Mouse (Mus musculus): ENCODE data around the gene Parva.
A peak's percentile ranks its signal among the peaks of the same experiment; 100 is the strongest.

Parva gene

DNA sequence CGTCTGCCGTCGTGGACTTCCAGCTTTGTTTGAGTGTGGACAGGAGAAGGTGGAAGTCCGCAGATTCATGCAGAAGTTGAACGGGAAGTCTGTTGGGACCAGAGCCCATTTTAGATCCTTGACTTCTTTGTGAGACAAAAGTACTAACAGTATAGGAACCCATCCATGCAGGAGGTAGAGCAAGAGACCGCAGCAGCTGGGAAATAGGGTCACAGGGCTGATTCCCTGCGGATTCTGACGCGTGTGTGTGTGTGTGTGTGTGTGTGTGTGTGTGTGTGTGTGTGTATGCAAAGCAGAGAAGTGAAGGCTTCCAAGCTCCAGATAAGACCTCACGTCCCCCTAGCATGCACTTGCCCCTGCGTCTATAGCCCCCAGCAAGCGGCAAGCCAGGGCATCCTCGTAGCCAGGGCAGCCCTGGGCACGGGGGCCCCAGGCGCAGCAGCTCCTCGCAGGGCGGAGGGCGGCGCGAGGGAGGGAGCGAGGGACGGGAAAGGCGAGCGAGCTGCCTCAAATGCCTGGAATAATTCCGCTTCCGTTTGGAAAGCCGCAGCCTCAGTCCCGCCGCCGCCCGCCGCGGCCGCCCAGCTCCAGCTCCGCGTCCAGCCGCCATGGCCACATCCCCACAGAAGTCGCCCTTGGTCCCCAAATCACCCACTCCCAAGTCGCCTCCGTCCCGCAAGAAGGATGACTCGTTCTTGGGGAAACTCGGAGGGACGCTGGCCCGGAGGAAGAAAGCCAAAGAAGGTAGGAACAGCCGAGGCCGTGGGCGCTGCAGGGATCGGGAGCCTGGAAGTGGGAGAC lies at the start of gene Parva:
Gene Parva, plus strand, starts transcription at position 149 of the 801 bp plus-strand sequence.
- DNase-seq, result peak; percentile 90

DNA sequence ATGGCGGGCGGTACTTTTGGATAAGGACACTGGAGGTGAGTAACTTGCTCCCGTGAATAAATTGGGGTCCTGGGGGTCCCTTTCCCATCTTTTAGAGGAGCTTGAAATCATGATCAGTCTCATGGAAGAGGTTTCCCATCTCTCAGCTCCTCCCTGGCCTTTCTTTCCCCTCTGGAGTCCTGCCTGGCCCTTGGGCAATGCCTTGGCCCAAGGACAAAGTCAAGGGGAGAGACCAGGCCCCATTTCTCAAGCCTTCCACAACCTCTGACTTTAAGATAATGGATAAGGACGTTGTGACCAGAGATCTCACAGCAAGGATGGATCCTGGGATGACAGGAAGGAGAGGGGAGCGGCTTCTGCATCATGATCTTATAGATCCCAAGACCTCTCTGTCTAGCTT lies 49.2 kb upstream of the Parva start:
- no peak for DNase-seq

DNA sequence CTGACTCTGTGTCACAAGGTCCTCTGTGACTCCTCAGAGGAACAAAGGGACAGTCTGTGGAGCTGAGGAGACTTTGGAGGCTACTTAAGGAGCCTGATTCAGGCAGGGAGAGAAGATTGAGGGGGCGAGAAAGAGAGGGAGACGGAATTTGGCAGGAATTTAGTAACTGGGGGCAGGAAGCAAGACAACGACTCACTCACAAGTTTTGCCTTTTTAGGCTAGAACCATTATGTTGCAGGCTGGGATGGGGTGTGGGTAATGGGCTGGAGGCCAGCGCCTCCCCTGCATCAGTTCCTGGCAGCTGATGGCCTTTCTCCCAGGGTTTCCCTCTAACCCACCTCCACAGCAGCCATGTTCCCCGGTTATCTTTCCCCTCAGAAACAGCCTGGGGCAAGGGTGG lies 48.8 kb upstream of the Parva start:
- no peak for DNase-seq

DNA sequence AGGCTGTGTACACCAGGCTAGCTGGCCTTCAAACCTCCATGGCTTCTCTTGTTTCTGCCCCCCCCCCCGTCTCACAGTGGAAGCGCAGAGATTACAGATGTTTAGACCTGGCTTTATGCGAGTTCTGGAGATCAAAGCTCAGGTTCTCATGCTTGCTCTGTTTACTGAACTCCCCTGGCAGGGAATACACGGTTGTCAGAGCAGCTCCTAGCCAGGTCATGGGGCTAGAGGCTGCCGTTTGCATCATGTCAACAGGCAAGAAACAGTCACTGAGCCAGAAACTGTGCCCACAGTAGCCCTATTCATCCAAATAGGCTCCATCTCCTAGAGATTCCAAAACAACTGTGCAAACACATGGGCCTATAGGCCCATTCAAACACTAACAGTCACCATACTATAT lies 40.8 kb upstream of the Parva start:
- no peak for DNase-seq

DNA sequence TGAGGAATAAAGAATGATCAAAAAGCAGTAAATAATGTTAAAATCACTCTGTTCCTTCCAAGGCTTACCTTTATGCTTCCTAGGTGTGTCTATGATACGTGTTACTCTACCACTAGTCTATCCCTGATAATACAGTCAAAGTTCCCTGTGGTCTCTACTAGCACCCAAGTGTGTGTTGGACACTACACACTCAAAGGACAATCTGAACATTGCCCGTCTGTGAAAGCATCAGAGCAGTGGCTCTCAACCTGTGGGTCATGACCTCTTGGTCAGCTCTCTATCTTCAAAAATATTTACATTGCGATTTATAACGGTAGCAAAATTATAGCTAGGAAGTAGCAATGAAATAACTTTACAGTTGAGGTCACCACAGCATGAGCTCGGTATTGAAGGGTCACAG lies 39.4 kb upstream of the Parva start:
- DNase-seq, result no peak

DNA sequence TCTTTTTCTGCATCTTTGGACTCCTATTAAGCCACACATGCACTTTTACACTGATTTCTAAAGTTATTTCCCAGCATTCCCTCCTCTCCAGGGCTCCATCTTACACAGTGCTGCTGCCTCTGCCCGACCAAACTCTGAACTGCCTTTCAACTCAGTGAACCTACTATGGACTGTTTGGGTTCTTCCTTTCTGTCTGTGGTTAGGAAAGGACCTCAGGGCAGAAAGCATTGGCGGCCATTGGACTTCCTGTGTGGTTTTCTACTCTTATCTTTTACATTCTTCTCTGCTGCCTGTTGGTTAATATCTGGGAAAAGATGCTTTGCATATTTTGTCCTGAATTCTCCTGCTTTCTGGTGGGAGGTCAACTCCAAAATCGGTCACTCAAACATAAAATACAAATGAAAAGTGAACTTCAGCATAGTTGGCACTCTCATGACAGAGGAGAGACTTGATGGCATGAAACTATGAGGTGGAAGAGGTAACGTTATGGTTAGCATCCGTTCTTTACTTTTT lies 38.9 kb upstream of the Parva start:
- no peak for DNase-seq

DNA sequence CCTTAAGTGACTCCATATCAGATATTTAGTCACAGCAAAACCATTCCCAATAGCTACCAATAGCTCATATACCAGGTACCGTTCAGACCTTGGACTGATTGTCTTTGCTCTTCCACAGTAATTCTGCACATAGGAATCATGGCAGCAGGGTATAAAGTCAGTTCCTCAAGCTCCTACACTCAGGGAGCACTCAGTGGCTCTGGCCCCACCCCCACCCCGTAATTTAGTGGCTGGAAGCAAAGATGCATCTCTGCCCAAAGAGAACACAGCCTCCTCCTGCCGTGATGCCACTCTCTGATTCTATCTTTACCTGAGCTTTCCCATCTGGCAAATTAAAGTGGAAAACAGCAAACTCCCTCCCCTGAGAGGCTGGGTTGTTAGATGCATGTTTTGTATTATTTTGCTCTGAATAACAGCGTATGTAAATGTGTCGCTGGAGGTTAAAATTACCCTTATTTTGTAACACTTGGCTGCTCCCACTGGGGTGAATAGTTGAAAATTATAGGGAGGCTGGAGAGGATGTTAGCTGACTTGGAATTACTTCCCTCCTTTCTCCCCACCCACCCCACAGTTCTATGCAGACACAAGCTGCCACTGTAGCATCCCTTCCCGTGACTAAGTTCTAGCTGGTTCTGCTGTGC lies 37.6 kb upstream of the Parva start:
- DNase-seq, result no peak

DNA sequence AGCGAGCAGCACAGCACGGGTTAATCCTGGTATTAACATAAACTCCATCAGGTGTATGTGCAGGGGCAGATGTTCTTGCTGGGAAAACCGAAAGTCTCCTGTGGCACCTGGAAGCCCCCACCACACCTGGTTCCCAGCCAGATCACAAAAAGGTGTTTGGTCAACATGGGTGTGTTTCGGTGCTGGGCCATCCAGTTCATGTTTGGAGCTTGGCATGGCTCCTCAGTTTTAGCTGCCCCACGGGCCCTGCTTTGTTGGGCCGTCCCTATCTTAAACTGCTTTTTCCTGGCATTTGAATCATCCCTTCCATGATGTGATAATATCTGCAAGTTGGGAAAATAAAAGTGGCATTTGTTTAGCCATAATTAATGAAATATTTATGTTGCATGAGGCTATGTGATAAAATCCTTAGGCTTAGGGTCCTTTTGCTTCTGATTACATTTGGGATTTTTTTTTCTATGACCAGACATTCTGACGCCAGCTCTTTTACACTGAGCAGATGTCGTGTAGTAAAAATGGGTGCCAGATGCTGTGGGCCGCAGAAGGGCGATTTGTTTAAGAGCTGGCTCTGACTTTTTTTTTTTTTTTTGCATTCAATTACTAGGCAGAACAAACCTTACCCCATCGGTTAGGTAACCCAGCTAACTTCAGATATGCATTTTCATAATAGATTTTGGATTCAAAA lies 36.9 kb upstream of the Parva start:
- no peak for DNase-seq

DNA sequence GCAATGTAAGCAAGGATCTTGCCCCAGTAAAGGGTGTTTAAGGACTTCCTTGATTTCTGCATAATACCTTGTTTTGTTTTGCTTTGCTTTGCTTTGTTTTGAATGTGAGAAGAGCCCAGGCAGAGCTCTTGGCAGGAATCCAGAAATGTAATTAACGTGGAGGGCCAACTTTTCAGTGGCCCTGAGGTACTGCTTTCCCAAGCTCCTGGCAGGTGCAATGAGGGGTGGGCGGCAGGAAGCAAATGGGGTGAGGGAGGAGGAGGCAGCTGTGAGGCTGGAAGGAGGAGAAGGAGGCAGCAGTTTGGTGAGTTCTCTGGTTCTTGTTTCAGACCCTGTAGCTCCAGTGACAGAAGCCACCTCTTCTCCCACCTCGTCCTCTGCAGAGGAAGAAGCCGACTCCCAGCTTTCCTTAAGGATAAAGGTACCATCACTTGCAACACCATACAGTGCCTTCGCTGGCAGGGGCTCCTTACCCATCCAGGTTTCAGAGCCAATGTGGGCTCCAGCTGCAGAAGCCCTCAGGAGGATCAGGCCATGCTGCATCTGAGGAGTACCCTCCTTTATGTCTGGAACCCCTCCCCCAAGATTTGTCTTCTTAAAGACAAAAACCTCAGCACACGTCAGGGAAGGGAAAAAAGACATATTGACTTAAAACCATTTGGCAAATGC lies 36.2 kb upstream of the Parva start:
- DNase-seq, result no peak

DNA sequence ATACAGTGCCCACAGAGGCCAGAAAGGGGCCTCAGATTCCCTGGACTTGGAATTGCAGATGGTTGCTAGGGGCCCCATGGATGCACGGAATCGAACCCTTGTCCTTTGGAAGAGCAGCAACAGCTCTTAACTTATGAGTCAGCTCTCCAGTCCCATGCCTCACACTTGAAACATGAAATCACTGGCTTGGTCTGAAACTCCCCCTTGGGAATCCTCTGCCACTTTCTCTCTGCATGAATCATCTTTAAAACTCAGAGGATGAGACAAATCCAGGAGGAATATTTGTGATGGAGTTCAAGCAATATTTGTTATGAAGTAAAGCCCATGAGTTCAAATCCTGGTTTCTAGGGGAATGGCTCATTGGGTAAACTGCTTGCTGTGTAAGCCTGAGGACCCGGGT lies 29.5 kb upstream of the Parva start:
- DNase-seq, result no peak

DNA sequence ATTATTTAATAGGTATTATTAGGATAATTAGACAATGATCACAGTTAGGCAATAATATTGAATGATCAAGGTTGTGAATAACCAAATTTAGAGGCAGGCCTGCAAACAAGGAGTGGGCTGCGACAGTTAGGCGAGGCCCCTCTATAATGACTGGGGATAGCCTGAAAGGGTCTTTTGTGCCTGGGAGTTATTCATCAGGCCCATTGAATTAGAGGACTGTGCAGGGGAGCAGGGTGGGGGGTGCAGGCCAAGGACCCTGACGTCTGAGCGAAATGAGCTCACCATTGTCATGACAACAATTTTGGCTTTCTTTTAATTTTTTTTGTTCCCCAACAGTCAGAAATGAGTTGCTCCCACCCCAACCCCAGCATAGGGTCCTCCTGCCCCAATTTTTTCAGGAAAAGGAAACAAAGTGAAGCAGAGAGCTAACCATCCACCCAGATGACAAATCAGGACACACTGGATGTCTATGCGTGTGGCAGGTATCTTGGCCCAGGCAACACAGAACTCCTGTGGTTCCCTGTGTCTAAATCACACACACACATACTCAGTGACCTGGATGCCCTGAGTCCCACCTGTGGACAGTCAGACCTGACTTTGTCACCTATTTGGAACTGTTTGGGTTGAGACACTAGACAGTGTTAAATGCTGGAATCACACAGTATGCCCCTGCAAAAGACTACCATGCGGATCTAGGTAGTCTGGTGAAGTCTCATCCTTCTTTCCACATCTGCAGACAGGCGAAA lies 27.7 kb upstream of the Parva start:
- DNase-seq, result no peak

DNA sequence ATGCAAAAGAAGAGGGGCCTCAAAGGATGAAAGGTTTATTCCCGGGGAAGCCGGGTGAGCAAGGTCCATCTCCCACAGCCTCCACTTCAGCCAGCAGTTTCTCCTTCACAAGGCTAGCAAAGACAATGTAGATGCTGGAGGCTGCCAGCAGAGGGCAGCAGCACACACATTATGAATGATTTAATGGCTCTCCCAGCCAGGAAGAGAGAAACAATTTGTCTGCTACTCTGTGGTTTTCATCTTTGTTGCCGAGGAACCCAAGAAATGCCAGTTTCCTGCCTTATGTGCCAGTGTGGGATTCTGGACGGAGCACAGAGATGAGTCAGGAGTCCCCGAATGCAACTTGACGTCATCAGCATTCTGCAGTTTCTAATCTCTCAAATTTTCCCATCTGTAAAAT lies 27.1 kb upstream of the Parva start:
- DNase-seq, result peak; percentile 88

DNA sequence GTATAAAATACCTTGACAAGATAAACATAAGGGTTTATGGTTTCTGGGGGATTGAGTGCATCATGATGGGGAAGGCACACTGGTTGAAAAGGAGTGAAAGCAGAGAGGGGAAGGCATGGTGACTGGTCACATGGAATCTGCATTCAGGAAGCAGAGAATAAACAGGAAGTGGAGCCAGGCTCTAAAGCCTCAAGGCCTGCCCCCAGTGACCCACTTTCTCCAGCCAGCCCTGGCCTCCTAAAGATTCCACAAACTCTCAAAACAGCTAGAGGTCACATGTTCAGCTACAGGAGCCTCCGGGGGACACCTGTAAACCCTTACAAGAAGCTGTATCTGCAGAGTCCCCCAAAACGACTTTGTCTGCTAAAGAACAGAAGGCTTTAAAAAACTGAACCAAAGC lies 22.2 kb upstream of the Parva start:
- DNase-seq, result peak; percentile 36

DNA sequence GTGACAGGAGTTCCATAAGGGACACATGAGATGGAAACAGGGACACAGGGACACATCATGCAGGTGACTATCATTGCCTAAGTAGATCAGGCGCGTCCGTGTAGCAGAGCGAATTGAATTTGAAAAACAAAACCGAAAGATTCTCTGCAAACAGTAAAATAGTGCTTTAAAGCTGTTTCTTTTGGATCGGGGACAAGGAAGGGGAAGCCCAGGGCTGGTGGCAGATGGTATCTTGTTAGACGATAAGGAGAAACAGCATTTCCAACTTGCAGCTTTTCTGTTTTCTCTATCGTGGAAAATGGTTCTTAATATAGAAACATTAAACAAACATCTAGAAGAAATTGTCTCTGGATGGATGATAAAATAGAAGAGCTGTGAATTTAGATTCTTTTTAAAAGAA lies 21.7 kb upstream of the Parva start:
- DNase-seq, result no peak

DNA sequence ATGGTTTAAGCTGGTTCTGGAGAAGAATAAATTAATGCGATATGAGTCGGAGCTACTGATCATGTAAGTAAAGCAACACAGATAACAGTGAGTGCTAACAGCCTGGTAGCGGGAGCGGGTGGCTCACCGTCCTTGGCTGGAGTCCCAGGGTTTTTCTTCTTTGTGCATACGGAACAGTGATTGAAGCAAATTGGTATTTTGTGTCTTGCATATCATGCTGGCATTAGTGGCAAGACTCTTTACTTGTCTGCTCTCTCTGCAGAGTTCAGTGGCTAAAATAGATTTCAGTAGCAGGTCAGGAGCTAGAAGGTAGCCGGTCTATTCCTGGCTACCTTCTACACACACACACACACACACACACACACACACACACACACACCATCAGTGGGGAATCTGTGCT lies 19.7 kb upstream of the Parva start:
- no peak for DNase-seq

DNA sequence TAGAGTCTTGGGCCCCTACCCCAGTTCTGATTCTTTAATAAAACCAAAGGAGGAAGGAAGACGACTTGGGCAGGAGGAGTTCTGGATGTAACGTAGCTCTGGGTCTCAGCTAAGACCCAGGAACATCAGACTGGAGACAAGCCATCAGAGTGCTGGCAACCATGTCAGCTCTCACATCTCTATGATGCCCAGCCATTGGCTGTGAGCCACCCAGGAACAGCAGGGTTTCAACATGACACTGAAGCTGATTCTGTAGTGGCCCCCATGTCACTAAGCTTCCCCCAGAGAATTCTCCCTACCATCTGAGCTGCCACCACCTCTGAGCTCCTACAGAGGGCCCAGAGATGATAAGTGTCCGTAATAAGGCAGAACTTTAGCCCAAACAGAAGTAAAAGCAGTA lies 17.3 kb upstream of the Parva start:
- no peak for DNase-seq

DNA sequence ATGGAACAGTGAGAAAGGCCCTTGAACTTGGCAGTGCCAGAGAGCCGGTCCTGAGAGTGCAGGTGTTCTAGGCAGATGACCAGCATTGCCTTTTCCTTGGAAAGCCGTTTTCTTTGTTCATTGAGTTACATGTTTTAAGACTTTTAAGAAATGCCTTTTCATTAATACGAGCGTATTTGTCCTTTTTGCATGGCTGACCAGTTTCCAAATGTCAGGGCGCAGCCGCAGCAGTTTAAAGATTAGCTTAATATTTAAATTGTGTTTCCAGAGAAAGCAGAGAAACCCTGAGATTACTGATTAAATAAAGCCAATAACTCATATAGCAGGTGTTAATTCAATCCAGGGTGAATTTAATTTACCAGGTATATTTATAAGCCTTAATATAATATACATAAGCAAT lies 14.0 kb upstream of the Parva start:
- no peak for DNase-seq

DNA sequence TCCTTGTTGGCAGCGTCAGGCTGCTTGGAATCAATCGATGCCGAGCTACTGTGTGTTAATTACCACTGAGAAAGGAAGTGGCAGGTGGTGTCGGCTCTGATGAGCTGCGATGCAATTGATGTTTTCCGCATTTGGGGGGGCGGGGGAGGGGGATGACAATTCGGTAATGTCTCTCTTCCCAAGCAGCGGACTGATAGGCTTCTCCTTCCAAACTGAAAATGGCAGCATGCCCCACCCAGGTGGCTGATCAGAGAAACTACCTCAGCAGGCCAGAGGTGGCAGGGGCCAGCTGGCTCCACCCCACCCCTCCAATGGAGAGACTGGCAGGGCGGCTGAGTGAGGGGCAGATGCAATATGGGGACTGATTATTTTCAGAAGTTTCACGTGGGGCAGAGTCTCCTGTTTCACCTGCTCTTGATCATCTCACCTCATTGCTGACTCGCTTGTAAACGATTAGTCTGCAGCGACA lies 11.2 kb upstream of the Parva start:
- no peak for DNase-seq

DNA sequence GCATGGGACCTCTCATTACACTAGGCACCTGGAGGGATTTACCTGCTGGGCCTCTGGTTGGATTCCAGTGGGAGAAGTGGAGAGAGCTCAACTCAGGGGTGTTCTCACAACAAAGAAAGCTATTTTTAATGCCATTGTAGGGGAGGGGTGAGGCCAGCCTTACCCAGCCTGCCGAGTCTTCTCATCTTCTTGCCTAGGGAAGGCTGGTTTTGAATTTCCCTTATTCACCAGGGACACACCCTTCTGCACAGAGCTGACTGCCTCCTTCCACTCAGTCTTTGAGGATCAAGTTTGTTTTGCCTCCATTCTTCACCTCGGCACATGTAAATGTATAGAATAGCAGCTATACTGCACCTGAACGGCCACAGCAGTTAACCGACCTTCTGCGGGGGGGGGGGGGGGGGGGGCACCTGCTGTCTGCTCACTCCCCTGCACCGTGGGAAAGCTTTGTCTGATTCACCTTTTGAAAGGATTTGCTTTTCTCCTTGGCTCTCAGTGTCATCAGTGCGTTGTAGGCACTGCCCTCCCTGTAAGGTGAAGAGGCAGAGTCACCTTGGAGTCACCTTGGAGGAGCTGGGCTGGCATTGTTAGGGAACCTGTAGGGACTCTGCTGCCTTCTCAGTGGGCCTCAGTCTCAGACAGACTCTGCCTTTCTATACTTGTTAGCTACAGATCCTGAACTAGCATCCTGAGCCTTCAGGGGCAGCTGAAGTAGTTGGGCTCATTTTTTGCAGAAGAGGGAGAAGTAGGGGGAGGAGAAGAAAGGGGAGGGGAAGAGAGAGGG lies 10.4 kb upstream of the Parva start:
- no peak for DNase-seq

DNA sequence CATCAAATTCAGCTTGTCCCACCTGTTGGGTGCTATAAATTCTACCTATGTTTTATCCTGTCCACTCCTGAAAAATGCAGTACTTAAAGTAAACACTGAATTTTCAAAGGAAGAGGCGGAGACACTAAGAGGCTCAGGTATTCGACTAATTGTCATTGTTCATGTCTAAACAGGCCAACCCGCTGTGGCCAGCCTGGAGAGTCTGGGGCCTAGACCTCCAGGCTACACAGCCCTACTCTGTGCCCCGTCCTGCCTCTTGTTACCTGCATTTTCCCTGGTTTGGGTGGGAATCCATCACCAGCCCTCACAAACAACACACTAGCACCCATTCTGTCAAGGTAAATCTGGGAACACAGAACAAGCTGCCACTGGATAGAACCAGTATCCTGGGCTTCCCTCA lies 9.7 kb upstream of the Parva start:
- DNase-seq, result no peak

DNA sequence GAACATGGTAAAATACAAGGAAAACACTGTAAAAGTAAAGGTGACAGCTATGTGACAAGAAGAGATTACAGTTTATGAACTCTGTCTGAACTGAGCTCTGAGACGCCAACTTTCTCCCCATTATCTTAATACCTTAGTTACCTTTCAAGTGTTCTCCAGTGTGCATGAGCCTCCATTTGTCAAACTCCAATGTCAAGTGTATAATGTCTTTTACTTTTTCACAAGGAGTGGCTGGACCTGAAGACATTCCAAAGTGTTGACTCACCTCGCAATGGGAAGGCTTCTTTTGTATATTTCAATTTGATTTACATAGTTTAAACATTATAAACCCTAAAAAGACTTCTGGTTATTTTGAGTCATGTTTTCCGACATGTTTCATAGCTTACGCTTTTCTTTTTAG lies 3.9 kb upstream of the Parva start:
- no peak for DNase-seq

DNA sequence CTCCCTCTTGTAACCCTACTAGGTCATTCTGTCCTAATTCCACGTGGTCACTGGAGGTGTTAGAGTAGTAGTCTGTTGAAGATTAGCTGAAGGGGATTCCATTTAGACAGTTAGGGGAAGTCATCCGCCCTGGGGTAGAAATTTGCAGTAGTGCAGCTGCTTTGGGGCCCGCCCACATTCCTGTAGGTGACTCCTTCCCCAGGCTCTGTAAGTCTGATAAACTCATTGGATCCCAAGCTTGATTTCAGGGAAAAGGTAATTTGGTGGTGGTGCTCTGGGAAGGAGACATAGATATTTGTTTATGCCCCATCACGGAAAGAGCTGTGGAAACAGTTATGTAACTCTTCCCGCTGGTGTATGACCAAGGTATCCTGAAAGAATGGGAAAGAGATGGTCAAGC lies 494 bp upstream of the Parva start:
- no peak for DNase-seq

Data from kidney, postnatal 14 days (tissue).